Mouse (Mus musculus): ENCODE data around the gene Il6st. TPM values are rescaled to one million over a fixed set of nuclear protein-coding genes. Genes with fewer than 3 reads are reported as not detected.

Gene Il6st
- total RNA-seq, 2 experiments from 2014 or later, result 82.2 to 89.1 TPM

DNA sequence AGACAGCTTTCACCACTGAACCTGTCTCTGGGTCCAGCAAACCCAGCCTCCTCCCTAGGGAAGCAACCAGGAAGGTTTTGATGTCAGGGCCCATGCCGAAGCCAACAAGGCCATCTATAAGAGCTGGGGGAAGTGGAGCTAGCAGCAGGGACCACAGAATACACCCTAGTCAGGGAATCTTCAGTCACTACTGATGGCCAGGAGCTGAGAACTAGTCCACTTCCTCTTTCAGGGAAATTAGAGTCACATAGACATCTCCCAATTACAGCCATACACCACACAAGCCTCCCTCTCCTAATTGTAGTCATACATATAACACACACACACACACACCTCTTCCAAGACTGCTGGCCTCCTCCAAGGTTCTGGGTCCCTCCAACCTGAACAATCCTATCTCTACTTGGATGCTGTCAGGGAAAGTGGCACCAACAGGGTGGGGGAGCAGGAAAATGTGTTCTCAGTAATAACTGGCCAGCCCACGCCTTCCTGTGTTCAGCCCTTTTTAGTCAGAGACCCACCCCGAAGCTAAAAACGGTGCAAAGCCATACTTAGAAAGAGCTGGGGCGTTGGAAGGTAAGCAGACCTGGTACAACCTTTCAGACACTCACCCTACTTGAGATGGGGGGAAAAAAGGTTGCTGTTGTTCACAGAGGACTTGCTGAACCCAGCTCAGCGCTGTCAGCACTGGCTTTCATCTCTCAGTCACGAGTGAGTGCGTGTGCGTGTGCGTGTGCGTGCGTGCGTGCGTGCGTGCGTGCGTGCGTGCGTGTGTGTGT lies 46.8 kb downstream of the Il6st start:
- intact Hi-C loops (cut with DNase I), result no loop called here
- no peak for DNase-seq (ENCODE audit: low spot score in 2 of 2)

DNA sequence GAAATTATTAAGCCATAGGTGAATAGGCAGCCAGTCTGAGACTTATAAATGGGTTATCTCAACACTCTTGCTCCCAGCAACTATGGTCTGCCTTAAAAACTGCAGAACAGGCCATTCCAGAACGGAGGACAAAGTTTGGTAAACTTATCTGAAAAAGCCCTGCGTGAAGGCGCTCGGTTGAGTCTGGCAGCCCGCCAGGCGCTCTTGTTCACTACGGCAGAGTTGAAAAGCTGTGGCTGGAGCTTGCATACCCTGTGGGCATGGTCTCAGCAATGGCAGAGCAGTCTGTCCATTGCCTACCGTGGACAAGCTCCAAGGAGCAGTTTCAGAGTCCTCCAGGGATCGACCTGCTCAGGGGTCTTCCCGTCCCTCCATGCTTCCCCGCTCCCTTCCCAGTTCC lies 47.4 kb downstream of the Il6st start:
- peak in 1 of 2 experiments; percentile 34 for DNase-seq (ENCODE audit: low spot score in 2 of 2)
- intact Hi-C loops (cut with DNase I), result no loop called here

- no peak for DNase-seq (ENCODE audit: low spot score in 2 of 2)
- intact Hi-C loops (cut with DNase I), result no loop called here
These were observed 47.9 kb downstream of the Il6st start for GRCm38 (mm10) chr13:112511810-112512209.

- intact Hi-C loops (cut with DNase I), result no loop called here
- DNase-seq (ENCODE audit: low spot score in 2 of 2), result no peak
These were observed 49.0 kb downstream of the Il6st start for GRCm38 (mm10) chr13:112512824-112513223.

- no peak for DNase-seq (ENCODE audit: low spot score in 2 of 2)
- intact Hi-C loops (cut with DNase I), result no loop called here
These were observed 50.7 kb downstream of the Il6st start for GRCm38 (mm10) chr13:112514546-112514945.

DNA sequence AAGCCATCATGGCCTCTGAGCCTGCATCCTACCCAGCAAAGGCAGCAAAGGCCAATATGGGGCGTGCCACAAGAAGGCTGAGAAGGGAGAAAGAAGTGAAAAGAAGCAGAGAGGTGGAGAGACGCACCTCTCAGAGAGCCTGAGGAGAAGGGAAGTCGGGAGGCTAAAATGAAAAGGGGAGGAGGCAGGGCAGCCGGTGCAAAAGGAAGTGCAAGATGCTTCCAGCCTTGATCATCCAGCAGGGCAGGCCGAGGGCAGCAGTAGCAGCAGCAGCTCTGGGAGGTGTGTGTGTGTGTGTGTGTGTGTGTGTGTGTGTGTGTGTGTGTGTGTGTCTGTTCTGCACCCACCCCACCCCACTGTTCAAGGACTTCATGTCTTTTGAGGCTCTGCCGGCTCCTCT lies 58.4 kb downstream of the Il6st start:
- intact Hi-C loops (cut with DNase I), result no loop called here
- no peak for DNase-seq (ENCODE audit: low spot score in 2 of 2)

DNA sequence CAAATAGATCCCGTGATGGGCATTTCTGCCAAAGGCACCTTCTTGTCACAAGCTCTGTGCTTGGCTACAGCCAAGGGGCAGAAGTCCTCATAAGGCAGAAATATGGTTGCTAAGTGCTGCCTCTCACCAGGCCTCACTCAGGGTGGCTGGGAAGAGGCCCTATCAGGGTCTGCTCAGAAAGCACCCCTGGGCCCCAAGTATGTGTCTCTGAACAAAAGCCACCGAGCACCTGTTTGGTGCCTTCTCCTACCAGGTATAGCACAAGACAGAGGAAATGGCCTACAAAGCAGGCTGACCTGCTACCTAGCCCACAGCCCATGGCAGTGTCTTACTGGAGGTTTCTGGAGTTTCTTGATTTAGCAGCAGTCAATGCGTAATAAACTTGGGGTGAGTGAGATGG lies 59.0 kb downstream of the Il6st start:
- no peak for DNase-seq (ENCODE audit: low spot score in 2 of 2)
- intact Hi-C loops (cut with DNase I), result no loop called here

DNA sequence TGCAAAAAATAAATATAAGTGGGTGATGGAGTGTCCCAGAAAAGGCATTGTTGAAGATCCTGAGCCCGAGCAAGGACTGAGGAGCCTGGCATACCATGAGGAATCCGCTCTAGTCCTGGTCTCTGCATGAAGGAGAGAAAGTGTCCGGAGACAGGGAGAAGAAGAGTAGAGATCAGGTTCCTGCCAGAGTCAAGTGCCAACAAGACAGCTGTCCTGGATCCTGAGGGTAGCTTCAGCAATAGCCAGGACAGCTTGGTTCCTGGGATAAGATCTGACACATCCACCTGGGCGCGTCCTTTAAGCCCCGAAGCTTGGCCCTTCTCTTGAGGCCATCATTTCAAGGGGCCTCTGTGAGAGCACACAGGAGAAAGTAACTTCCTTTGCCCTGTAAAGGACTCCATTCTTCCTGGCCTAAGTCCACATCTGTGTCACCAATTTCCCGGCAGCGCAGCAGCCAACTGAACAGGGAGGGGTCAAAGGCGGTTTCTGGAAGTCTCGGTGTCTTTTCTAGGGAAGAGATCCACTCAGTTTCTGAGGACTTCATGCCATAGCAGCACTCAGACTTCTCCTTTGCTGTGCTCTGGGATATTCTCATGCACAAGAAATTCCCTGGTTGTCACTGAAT lies 59.6 kb downstream of the Il6st start:
- no peak for DNase-seq (ENCODE audit: low spot score in 2 of 2)
- intact Hi-C loops (cut with DNase I), result no loop called here

DNA sequence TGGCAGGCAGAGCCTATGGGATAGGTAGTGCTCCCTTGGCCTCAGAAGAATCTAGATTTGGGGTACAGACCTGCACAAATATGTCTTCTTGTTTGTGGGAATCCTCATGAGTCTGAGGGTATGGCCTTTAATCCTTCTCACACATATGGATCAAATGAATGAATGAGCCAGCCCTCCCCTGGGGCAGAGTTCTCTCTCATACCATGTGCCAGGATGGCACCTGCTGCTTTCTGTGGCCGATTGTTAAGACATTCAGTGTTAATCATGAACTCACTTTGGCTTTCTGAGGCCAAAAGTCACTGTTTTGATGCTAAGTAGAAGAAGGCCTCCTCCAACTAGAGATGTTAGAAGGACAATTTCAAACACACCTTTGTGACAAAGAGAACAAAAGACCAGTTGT lies 63.3 kb downstream of the Il6st start:
- no peak for DNase-seq (ENCODE audit: low spot score in 2 of 2)
- intact Hi-C loops (cut with DNase I), result no loop called here

DNA sequence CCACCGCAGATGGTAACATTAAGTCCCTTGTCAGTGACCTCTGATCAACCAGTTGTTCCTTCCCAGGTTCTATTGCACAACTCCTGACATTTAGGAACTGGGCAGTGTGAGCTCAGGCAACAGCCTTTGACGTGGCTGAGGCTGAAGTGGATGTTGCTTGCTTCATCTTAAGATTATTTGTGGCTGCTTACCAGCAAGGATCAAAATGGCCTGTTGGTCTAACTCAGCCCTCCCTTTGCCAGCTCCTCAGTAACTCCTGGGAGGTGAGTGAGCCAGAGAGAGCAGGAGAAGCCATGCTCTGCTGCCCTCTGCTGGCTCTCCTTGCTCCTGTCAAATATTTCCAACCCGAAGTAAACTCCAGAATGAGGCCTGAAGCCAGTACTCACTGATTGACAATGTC lies 66.0 kb downstream of the Il6st start:
- intact Hi-C loops (cut with DNase I), result no loop called here
- peak; percentile 52 to 78 for DNase-seq (ENCODE audit: low spot score in 2 of 2)

- intact Hi-C loops (cut with DNase I), result no loop called here
These were observed 68.4 kb downstream of the Il6st start for GRCm38 (mm10) chr13:112532235-112532634.

GRCm38 (mm10) chr13:112533556-112533955 lies 69.7 kb downstream of the Il6st start:
- intact Hi-C loops (cut with DNase I), result no loop called here
- no peak for DNase-seq (ENCODE audit: low spot score in 2 of 2)

More at GRCm38 (mm10) chr13:112532235-112532634, 68.4 kb downstream of the Il6st start:
- no peak for DNase-seq (ENCODE audit: low spot score in 2 of 2)

GRCm38 (mm10) chr13:112536611-112537010 lies 72.7 kb downstream of the Il6st start:
- intact Hi-C loops (cut with DNase I), result no loop called here
- DNase-seq (ENCODE audit: low spot score in 2 of 2), result no peak

DNA sequence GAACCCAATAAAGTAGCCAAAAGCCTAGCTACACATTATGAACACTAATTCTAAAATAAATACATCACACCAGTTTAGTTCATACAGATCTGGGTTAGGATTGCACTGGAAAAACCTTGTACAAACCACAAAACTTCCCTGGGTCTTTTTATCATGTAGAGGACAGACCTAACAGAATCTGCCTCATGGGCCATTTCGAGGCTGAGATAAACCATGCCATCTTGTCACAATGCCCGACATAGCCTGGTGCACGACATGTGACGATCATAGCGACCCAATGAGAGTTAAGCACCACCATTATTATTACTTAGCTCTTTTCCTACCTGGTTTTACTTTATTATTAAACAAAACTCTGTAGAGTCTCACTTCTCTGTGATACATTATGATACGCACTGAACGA lies 73.2 kb downstream of the Il6st start:
- no peak for DNase-seq (ENCODE audit: low spot score in 2 of 2)
- intact Hi-C loops (cut with DNase I), result no loop called here

DNA sequence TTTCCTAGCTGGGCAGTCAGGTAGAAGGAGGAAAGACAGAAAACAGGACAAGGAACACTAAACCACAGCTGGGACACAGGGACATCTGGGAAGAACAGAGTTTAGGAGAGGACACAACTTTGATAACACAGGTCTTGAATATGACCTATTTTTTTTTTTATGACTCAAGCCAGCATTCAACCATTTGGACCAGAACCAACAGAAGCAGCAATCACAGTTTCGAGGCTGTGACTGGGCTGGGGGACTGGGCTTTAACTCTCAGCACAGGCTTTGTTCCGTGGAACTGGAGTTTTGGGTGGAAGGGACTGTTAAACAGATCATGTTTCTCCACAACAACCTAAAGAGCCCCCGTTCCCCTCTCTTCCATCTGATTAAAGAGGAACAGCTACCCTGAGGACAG lies 76.7 kb downstream of the Il6st start:
- intact Hi-C loops (cut with DNase I), result no loop called here
- DNase-seq (ENCODE audit: low spot score in 2 of 2), result no peak

GRCm38 (mm10) chr13:112541223-112541975 lies 77.5 kb downstream of the Il6st start:
- intact Hi-C loops (cut with DNase I), result no loop called here
- DNase-seq (ENCODE audit: low spot score in 2 of 2), result no peak

- intact Hi-C loops (cut with DNase I), result no loop called here
- DNase-seq (ENCODE audit: low spot score in 2 of 2), result no peak
These were observed 88.0 kb downstream of the Il6st start for GRCm38 (mm10) chr13:112551641-112552548.

- intact Hi-C loops (cut with DNase I), result no loop called here
These were observed 89.4 kb downstream of the Il6st start for GRCm38 (mm10) chr13:112553304-112553703.

DNA sequence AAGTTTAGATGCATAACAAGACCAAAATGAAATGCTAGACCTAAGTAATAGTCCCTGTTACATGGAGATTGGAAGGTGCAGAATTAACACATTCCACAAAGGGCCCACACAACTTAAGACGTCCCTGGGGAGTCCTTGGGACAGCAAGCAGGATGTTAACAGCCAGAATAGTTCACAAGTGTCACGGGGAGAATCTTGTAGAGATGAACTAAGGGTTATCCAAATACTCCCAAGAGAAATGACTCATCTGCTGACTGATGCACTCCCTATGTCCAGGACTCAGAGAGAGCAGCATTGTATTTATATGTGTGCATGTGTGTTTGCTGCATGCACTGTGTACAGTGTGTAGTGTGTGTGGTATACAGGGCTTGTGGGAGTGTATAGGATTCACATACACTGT lies 92.6 kb downstream of the Il6st start:
- DNase-seq (ENCODE audit: low spot score in 2 of 2), result no peak
- intact Hi-C loops (cut with DNase I), result no loop called here

More at GRCm38 (mm10) chr13:112553304-112553703, 89.4 kb downstream of the Il6st start:
- no peak for DNase-seq (ENCODE audit: low spot score in 2 of 2)

Data from left cerebral cortex, postnatal 14 days (tissue).